Comparison of ENCODE assay signal across 8 mouse cellular contexts in the genomic region with DNA sequence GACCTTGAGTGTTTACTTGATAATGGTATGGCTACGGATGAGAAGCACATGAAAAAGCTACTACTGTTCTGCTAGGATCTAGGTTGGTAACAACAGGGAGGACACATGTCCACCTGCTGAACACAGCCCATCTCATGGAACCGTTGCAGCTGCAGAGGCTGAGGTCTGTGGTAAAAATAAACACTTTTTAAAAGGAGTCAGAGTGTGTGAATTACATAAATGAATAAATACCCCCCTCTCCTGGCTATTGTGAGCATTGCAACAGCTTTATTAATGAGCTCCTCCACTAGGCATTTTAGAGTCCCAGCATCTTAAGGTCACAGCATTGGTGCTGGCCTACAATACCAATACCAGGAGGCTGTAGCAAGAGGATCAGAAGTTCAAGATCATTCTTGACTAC. TPM values are rescaled to one million over a fixed set of nuclear protein-coding genes. Genes with fewer than 3 reads are reported as not detected.
DNase-seq lines count a peak whose midpoint lies in the region; ATAC-seq and TF ChIP-seq lines count a peak whose summit lies in the region.
"Had no signal": no experiment of that assay in that cellular context is flagged by ENCODE, and none has a peak within 500 bp of the region (broad histone marks: within the 10 kb centered on the region; RNA-seq: fewer than 3 reads in every experiment).

No protein-coding gene starts in this region.

- no peaks in the 10 kb centered on the region for H3K36me3 ChIP-seq in ES-E14 (ENCODE audit: control insufficient read depth, insufficient read depth, low read length, poor library complexity, severe bottlenecking)
- H3K36me3 ChIP-seq in heart, embryonic 16.5 days (ENCODE audit: control insufficient read depth, insufficient read depth): no peaks in the 10 kb centered on the region
- H3K36me3 ChIP-seq in kidney, postnatal 0 days (ENCODE audit: insufficient read depth, low read length): no peaks in the 10 kb centered on the region
- no peaks in the 10 kb centered on the region for H3K36me3 ChIP-seq in liver, postnatal 0 days (replicated peaks; ENCODE audit: insufficient read depth, low read length)

- no peak overlapping the region for H3K9ac ChIP-seq in ES-E14 (ENCODE audit: insufficient read depth, low read depth, low read length, poor library complexity, severe bottlenecking)
- H3K9ac ChIP-seq in heart, embryonic 16.5 days (ENCODE audit: low read length): no peak overlapping the region
- H3K9ac ChIP-seq in kidney, postnatal 0 days (ENCODE audit: low read depth, low read length): no peak overlapping the region
- H3K9ac ChIP-seq in liver, postnatal 0 days (replicated peaks): no peak overlapping the region

- peak; percentile 47 for TF ChIP-seq CTCF in cortical plate, adult 2 months (IDR thresholded peaks at IDR 0.05; ENCODE audit: extremely low read depth, insufficient read depth, low read length)
- peak; percentile 89 for TF ChIP-seq CTCF in kidney, postnatal 0 days (IDR thresholded peaks at IDR 0.05; ENCODE audit: low read depth)
- peak; percentile 76 for TF ChIP-seq CTCF in liver, postnatal 0 days (IDR thresholded peaks at IDR 0.05; ENCODE audit: low read depth)

- ATAC-seq in heart, embryonic 16.5 days (replicated peaks; ENCODE audit: extremely low read depth, insufficient read depth, low FRiP score): 0 out of 2 replicates have a peak, but pooled peaks have one; percentile 37
- ATAC-seq in kidney, postnatal 0 days (replicated peaks; ENCODE audit: low FRiP score, low read depth): peak; percentile 66
- peak; percentile 30 for ATAC-seq in liver, postnatal 0 days

- H3K4me1 ChIP-seq in ES-E14 (ENCODE audit: control insufficient read depth in 2 of 2, insufficient read depth in 2 of 2, low read length in 2 of 2, poor library complexity in 1 of 2): 0 out of 4 replicates have a peak, but pooled peaks cover 0 to 2% of the 10 kb centered on the region in 2 experiments
- peaks cover 1% of the 10 kb centered on the region; the same call in 1 of the 2 replicates for H3K4me1 ChIP-seq in cortical plate, adult 2 months (ENCODE audit: control insufficient read depth, insufficient read depth, low read length)
- H3K4me1 ChIP-seq in heart, embryonic 16.5 days (ENCODE audit: control insufficient read depth, insufficient read depth, low read length): peaks cover 3% of the 10 kb centered on the region; the same call in 1 of the 2 replicates
- H3K4me1 ChIP-seq in kidney, postnatal 0 days (replicated peaks; ENCODE audit: insufficient read depth, low read length): no peaks in the 10 kb centered on the region
- no peaks in the 10 kb centered on the region for H3K4me1 ChIP-seq in liver, postnatal 0 days (ENCODE audit: insufficient read depth)

- H3K27me3 ChIP-seq in heart, embryonic 16.5 days (ENCODE audit: control insufficient read depth, insufficient read depth, low read length): no peaks in the 10 kb centered on the region
- no peaks in the 10 kb centered on the region for H3K27me3 ChIP-seq in kidney, postnatal 0 days (ENCODE audit: insufficient read depth, low read length)
- H3K27me3 ChIP-seq in liver, postnatal 0 days (ENCODE audit: insufficient read depth, low read length): no peaks in the 10 kb centered on the region

- H3K9me3 ChIP-seq in ES-E14 (ENCODE audit: control insufficient read depth, insufficient read depth, low read depth, low read length): no peaks in the 10 kb centered on the region
- no peaks in the 10 kb centered on the region for H3K9me3 ChIP-seq in heart, embryonic 16.5 days (replicated peaks; ENCODE audit: control insufficient read depth, low read length)
- no peaks in the 10 kb centered on the region for H3K9me3 ChIP-seq in kidney, postnatal 0 days (replicated peaks; ENCODE audit: low read length)
- H3K9me3 ChIP-seq in liver, postnatal 0 days (ENCODE audit: low read length): no peaks in the 10 kb centered on the region

- no peak for TF ChIP-seq EP300 in liver, postnatal 0 days (IDR thresholded peaks at IDR 0.05; ENCODE audit: low read depth)

- in situ Hi-C loops in ES-E14 (cut with MboI; ENCODE audit: low sequenced_read_pairs in 2 of 2, unreplicated experiment in 2 of 2): loop anchor here in 1 of 2 experiments (10.0 kb wide), 1 partner anchor 105 kb away; no protein-coding TSS in a partner anchor

- H3K27ac ChIP-seq in ES-E14 (ENCODE audit: insufficient read depth, low read depth, low read length, poor library complexity, severe bottlenecking): no peak overlapping the region
- H3K27ac ChIP-seq in cortical plate, adult 2 months (ENCODE audit: insufficient read depth, low read length): no peak overlapping the region
- H3K27ac ChIP-seq in heart, embryonic 16.5 days (ENCODE audit: low read length): no peak overlapping the region
- H3K27ac ChIP-seq in kidney, postnatal 0 days: no peak overlapping the region
- peak overlapping the region; percentile 84 for H3K27ac ChIP-seq in liver, postnatal 0 days (ENCODE audit: low read depth)

- no peak for TF ChIP-seq POLR2A in cortical plate, adult 2 months (IDR thresholded peaks at IDR 0.05; ENCODE audit: extremely low read depth, insufficient read depth, low read length)

- 30% methylated on average over 2 of the region's 2 CpGs for WGBS in heart, embryonic 16.5 days
- WGBS in kidney, postnatal 0 days: 25% methylated on average over 2 of the region's 2 CpGs
- 22% methylated on average over 2 of the region's 2 CpGs for WGBS in liver, postnatal 0 days (ENCODE audit: insufficient replicate concordance)

- peak; percentile 49 for DNase-seq in CD4-positive helper T cell, adult 2 months (ENCODE audit: low read depth, low spot score)
- DNase-seq in ES-E14 (ENCODE audit: low read depth, low spot score): peak; percentile 63
- peak; percentile 91 for DNase-seq in kidney, postnatal 0 days (ENCODE audit: low spot score)
- peak; percentile 27 for DNase-seq in liver, postnatal 0 days
- peak; percentile 80 for DNase-seq in retina, postnatal 1 day

- H3K4me2 ChIP-seq in heart, embryonic 16.5 days (ENCODE audit: low read depth, low read length): no peak overlapping the region
- H3K4me2 ChIP-seq in kidney, postnatal 0 days (ENCODE audit: low read length): no peak overlapping the region
- no peak overlapping the region for H3K4me2 ChIP-seq in liver, postnatal 0 days (ENCODE audit: low read depth, low read length)

- H3K4me3 ChIP-seq in ES-E14 (ENCODE audit: insufficient read depth in 1 of 2, low read depth in 1 of 2, low read length in 2 of 2, poor library complexity in 1 of 2, severe bottlenecking in 1 of 2): no peak overlapping the region
- H3K4me3 ChIP-seq in cortical plate, adult 2 months (ENCODE audit: insufficient read depth, low read length): no peak overlapping the region
- no peak overlapping the region for H3K4me3 ChIP-seq in heart, embryonic 16.5 days (ENCODE audit: low read length)
- H3K4me3 ChIP-seq in kidney, postnatal 0 days (replicated peaks; ENCODE audit: low read depth, low read length): no peak overlapping the region
- no peak overlapping the region for H3K4me3 ChIP-seq in liver, postnatal 0 days (ENCODE audit: low read depth, low read length)

TF ChIP-seq in ES-E14, 5 proteins besides CTCF, POLR2A, EP300 and RAD21:
- TF ChIP-seq ZNF384 (IDR thresholded peaks at IDR 0.05; ENCODE audit: low read depth, low read length): 0 out of 2 replicates have a peak, but pooled peaks have one; percentile 7
- no peak for TF ChIP-seq HCFC1 (IDR thresholded peaks at IDR 0.05; ENCODE audit: borderline replicate concordance, insufficient read depth, low read length)
- no peak for TF ChIP-seq MAFK (IDR thresholded peaks at IDR 0.05; ENCODE audit: insufficient read depth, low read depth, low read length)
- peak; percentile 91 for TF ChIP-seq ZC3H11A (IDR thresholded peaks at IDR 0.05; ENCODE audit: borderline replicate concordance, low read depth, low read length)
- TF ChIP-seq CHD2 (IDR thresholded peaks at IDR 0.05; ENCODE audit: low read depth, low read length): no peak

RNA-seq across cellular contexts. Expression of gene Gm10203, which starts 10.1 kb away (rescaled TPM):
- not detected in 2 replicates for total RNA-seq in ES-E14 (2012; rRNA removed)
- not detected in 2 replicates for polyA plus RNA-seq in cortical plate, adult 2 months (2012; rRNA removed)
- not detected in 2 replicates for polyA plus RNA-seq in heart, embryonic 16.5 days (2015; fragmentation: Nextera tagmentation; extraction: Ambion mirVana)
- polyA plus RNA-seq in kidney, postnatal 0 days (2015; fragmentation: Nextera tagmentation; extraction: Ambion mirVana): not detected in 2 replicates
- polyA plus RNA-seq in liver, postnatal 0 days (2015; fragmentation: Nextera tagmentation; extraction: Ambion mirVana): not detected in 2 replicates
- polyA plus RNA-seq: spleen, adult 2 months had no signal

RNA-seq across cellular contexts. Expression of gene Dennd5b, which starts 18.4 kb away (rescaled TPM):
- 10.4 and 11.5 TPM in 2 replicates for total RNA-seq in ES-E14 (2012; rRNA removed)
- polyA plus RNA-seq in cortical plate, adult 2 months (2012; rRNA removed): 20.4 and 20.6 TPM in 2 replicates
- 5.0 and 6.1 TPM in 2 replicates for polyA plus RNA-seq in heart, embryonic 16.5 days (2015; fragmentation: Nextera tagmentation; extraction: Ambion mirVana)
- 4.6 and 5.0 TPM in 2 replicates for polyA plus RNA-seq in kidney, postnatal 0 days (2015; fragmentation: Nextera tagmentation; extraction: Ambion mirVana)
- 7.4 and 7.9 TPM in 2 replicates for polyA plus RNA-seq in liver, postnatal 0 days (2015; fragmentation: Nextera tagmentation; extraction: Ambion mirVana)

RNA-seq across cellular contexts. Expression of gene Etfbkmt, which starts 19.8 kb away (rescaled TPM):
- total RNA-seq in ES-E14 (2012; rRNA removed): 5.3 and 6.8 TPM in 2 replicates
- 5.3 and 5.7 TPM in 2 replicates for polyA plus RNA-seq in cortical plate, adult 2 months (2012; rRNA removed)
- 14.5 and 15.0 TPM in 2 replicates for polyA plus RNA-seq in heart, embryonic 16.5 days (2015; fragmentation: Nextera tagmentation; extraction: Ambion mirVana)
- polyA plus RNA-seq in kidney, postnatal 0 days (2015; fragmentation: Nextera tagmentation; extraction: Ambion mirVana): 22.7 and 26.0 TPM in 2 replicates
- 9.7 and 9.8 TPM in 2 replicates for polyA plus RNA-seq in liver, postnatal 0 days (2015; fragmentation: Nextera tagmentation; extraction: Ambion mirVana)

Comparison
In these comparisons a context has a peak if more than half of its experiments do, and no peak if none do; other contexts are left out.
1. DNase-seq: peak in every context shown above with its lines; median percentile 91 in kidney, postnatal 0 days; 80 in retina, postnatal 1 day; 63 in ES-E14; 49 in CD4-positive helper T cell, adult 2 months; 27 in liver, postnatal 0 days.